Mouse (Mus musculus) E14TG2a.4 (cell line): ENCODE measurements around the gene Selenop.

ENCODE experiments used
- H3K27me3 ChIP-seq: 2 replicates; pipeline ENCODE4 v1.6.1; 2014; ENCODE audit warnings: low read length, control low read depth; ENCODE audit not compliant: insufficient read depth
- H3K36me3 ChIP-seq: 2 replicates; pipeline ENCODE4 v1.6.1; 2014; ENCODE audit warnings: low read length, control low read depth; ENCODE audit not compliant: insufficient read depth
- H3K4me1 ChIP-seq: replicated peaks from 2 replicates; pipeline ENCODE4 v1.6.1; 2014; ENCODE audit warnings: low read depth, low read length, control low read depth
- H3K4me3 ChIP-seq: replicated peaks from 2 replicates; pipeline ENCODE4 v1.5.1; 2014; ENCODE audit warnings: mild to moderate bottlenecking, low read length
- H3K9me3 ChIP-seq: 2 replicates; pipeline ENCODE4 v1.6.1; 2014; ENCODE audit warnings: low read length, control low read depth
- CTCF ChIP-seq: conservative IDR thresholded peaks from 2 replicates; pipeline ENCODE4 v1.5.1; 2014; ENCODE audit warnings: low read length
- NANOG ChIP-seq: IDR thresholded peaks from 2 replicates; pipeline ENCODE4 v1.6.1; 2014; ENCODE audit warnings: borderline replicate concordance, low read length, mixed read lengths
- POU5F1 ChIP-seq: IDR thresholded peaks from 2 replicates; pipeline ENCODE4 v1.6.1; 2014; ENCODE audit warnings: low read length, borderline replicate concordance

The Selenop gene

DNA sequence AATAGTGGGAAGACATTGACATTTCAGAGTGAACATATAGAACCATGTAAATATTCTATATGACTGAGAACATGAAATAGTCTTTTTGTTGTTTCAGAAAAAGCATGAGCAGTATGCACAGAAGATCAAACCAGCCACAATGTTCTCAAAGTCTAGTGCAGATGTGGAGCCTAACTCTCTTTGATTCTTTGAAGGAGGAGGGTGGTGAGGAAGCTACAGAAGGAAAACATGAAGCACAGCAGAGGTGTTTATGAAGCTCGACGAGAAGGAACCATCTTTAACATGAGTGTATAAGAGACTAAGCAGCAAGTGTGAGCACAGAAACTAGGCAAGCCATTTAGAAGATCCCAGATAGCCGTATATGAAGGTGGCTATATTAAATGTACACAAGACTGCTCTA lies 41.5 kb downstream of the Selenop start:
- Histone ChIP-seq H3K4me3 (no peak overlapping the region), H3K9me3 (no peaks in the 10 kb centered on the region), H3K36me3 (no peaks in the 10 kb centered on the region), H3K4me1 (no peaks in the 10 kb centered on the region), H3K27me3 (no peaks in the 10 kb centered on the region)
- TF ChIP-seq NANOG: no peak
- no peak for TF ChIP-seq CTCF
- TF ChIP-seq POU5F1: no peak

DNA sequence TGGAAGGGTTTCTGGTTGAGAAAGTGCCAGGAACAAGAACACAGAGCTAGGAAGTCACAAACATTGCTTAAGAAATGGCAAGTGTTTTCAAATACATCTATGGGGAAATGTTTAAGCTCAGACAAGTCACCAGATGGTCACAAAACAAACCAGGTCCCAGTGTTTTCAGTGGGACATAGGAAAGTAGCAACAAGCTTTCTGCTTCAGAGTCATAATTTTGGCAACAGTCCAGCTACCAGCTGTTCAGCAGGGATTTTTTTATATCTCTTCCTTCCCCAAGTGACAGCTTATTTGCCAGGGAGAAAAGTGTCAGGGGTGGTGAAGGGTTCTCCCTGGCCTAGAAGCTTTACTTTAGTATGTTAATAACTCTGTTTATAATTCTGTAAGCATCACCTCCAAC lies 44.6 kb downstream of the Selenop start:
- no peak for TF ChIP-seq NANOG
- TF ChIP-seq CTCF: no peak
- TF ChIP-seq POU5F1: no peak
- no peak overlapping the region for H3K4me3 ChIP-seq
- no peaks in the 10 kb centered on the region for H3K36me3 ChIP-seq
- no peaks in the 10 kb centered on the region for H3K27me3 ChIP-seq
- no peaks in the 10 kb centered on the region for H3K9me3 ChIP-seq
- no peaks in the 10 kb centered on the region for H3K4me1 ChIP-seq

DNA sequence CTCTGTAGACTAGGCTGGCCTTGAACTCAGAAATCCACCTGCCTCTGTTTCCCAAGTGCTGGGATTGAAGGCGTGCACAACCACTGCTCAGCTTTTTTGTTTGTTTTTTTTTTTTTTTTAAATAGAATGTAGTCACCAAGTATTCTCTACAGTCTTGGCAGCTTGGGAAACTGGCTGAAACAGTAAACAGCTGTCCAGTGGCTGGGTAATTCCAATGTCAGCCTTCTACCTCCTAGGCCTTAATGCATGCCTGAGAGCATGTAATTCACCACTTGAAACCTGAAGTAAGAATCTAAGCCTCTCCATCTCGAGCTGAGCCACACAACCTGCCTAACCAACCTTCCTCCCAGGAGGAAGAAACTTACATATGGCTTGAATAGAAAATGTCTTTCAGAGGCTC lies 48.3 kb downstream of the Selenop start:
- TF ChIP-seq NANOG (no peak), POU5F1 (no peak), CTCF (no peak)
- Histone ChIP-seq H3K27me3 (no peaks in the 10 kb centered on the region), H3K9me3 (no peaks in the 10 kb centered on the region), H3K4me1 (peaks cover 8% of the 10 kb centered on the region), H3K36me3 (no peaks in the 10 kb centered on the region), H3K4me3 (no peak overlapping the region)

DNA sequence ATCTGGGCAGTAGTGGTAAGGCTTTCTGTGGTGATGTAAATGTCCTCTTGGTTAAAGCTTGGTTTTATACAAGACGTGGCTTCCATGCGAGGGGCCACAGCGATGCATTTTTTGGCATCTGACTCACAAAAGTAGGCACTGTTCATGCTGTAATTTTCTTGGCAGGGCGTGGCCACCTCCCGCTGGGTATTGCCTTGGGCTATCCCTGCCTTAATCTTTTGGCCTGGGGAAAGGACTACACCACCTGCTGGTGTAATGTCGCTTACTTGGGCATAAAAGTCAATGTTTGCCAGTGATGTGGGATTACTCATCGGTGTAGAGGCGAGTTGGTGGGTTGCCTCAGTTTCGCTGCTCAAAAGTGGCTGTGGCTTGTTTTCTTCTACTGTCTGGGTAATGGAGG lies 51.6 kb downstream of the Selenop start:
- Histone ChIP-seq H3K9me3 (no peaks in the 10 kb centered on the region), H3K4me3 (no peak overlapping the region), H3K27me3 (no peaks in the 10 kb centered on the region), H3K36me3 (no peaks in the 10 kb centered on the region), H3K4me1 (peaks cover 8% of the 10 kb centered on the region)
- TF ChIP-seq NANOG (no peak), POU5F1 (no peak), CTCF (no peak)

DNA sequence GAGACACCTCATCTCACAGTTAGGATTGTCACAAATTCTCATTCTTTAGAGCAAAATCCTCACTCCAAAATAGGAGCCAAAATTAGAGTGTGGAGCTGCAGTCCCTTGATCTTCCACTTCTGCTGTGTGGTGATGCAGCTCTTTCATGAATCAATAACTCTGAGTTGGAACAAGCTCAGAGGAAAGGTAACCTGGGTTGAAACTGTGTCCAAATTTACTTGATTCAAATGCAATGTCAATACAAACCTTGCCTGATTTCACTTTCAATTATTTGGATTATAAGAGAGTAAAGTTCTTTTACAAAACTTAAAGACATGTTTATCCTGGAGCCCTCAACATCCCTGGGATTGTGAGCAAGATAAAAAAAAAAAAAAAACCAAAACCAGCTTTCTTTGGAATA lies 54.7 kb downstream of the Selenop start:
- Histone ChIP-seq H3K36me3 (no peaks in the 10 kb centered on the region), H3K4me3 (no peak overlapping the region), H3K9me3 (no peaks in the 10 kb centered on the region), H3K27me3 (no peaks in the 10 kb centered on the region), H3K4me1 (peaks cover 8% of the 10 kb centered on the region)
- no peak for TF ChIP-seq CTCF
- TF ChIP-seq NANOG: no peak
- no peak for TF ChIP-seq POU5F1
